Mouse (Mus musculus) hindbrain, embryonic 16.5 days (tissue): ENCODE results near the gene Mapk8ip2. TPM values are rescaled to one million over a fixed set of nuclear protein-coding genes. Genes with fewer than 3 reads are reported as not detected.

ENCODE experiments used
- ATAC-seq: fragments of 200-750 bp; cut with Nextera tagmentation; 2 replicates; pipeline ENCODE4 v1.8.0; 2017; ENCODE audit warnings: moderate TSS enrichment, moderate library complexity
- H3K27ac ChIP-seq: fragments of 300-500 bp; sonication (generic); 2 replicates; pipeline ENCODE4 v1.5.1; 2014; ENCODE audit warnings: low read depth, mild to moderate bottlenecking, control low read depth, low read length, moderate library complexity
- H3K27me3 ChIP-seq: fragments of 300-500 bp; sonication (generic); replicated peaks from 2 replicates; pipeline ENCODE4 v1.6.1; 2014; ENCODE audit warnings: low read length; ENCODE audit not compliant: control insufficient read depth, insufficient read depth
- H3K36me3 ChIP-seq: fragments of 300-500 bp; sonication (generic); 2 replicates; pipeline ENCODE4 v1.6.1; 2014; ENCODE audit warnings: mild to moderate bottlenecking, low read length, moderate library complexity, mixed read lengths; ENCODE audit not compliant: control insufficient read depth, insufficient read depth
- H3K4me1 ChIP-seq: fragments of 300-500 bp; sonication (generic); 2 replicates; pipeline ENCODE4 v1.6.1; 2014; ENCODE audit warnings: low read depth, low read length; ENCODE audit not compliant: control insufficient read depth, insufficient read depth
- H3K4me2 ChIP-seq: fragments of 300-500 bp; sonication (generic); 2 replicates; pipeline ENCODE4 v1.6.1; 2014; ENCODE audit warnings: mild to moderate bottlenecking, low read length, control low read depth, moderate library complexity
- H3K4me3 ChIP-seq: fragments of 300-500 bp; sonication (generic); 2 replicates; pipeline ENCODE4 v1.5.1; 2014; ENCODE audit warnings: mild to moderate bottlenecking, low read length, control low read depth, moderate library complexity
- H3K9ac ChIP-seq: fragments of 300-500 bp; sonication (generic); 2 replicates; pipeline ENCODE4 v1.6.1; 2014; ENCODE audit warnings: low read depth, mild to moderate bottlenecking, control low read depth, low read length, moderate library complexity
- H3K9me3 ChIP-seq: fragments of 300-500 bp; sonication (generic); 2 replicates; pipeline ENCODE4 v1.6.1; 2014; ENCODE audit warnings: mild to moderate bottlenecking, low read length, moderate library complexity; ENCODE audit not compliant: control insufficient read depth
- whole genome bisulfite sequencing: fragments of 180-500 bp; shearing (Covaris S2); extraction: QIAGEN DNeasy Blood & Tissue Kit; methylation state at CpG from one replicate; pipeline ENCODE4 v1.1.7; 2014; 5-methylcytosine and 5-hydroxymethylcytosine counted together
- polyA plus RNA-seq: library from polyadenylated mRNA; unstranded; fragments of >200 nt; fragmentation: Nextera tagmentation; extraction: Ambion mirVana; gene quantifications from 2 replicates; pipeline ENCODE4 v1.2.1, GENCODE M21; 2015

Mapk8ip2 gene
- polyA plus RNA-seq, 1 experiment from 2014 or later = 84.5 TPM

DNA sequence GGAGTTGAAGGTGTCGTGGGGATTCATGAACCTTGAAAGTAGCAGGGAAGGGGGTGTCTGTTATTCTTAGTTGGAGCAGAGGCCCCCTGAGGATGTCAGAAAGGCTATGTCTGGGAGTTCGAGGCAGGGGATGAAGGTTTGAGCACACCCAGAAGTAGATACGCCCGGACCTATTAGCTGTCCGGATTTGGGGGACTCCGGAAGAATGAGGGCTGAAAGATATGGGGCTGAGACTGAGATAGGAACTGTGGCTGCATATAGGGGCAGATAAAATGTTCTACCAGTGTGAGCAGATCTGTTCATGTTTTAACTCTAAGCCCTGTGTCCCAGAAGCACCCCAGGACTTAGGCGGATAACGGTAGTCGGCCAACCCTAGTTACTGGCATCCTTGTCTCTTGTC is 51.1 kb downstream of the Mapk8ip2 start:
- no peak overlapping the region for H3K4me3 ChIP-seq
- peaks cover 12% of the 10 kb centered on the region for H3K4me1 ChIP-seq
- no peak overlapping the region for H3K9ac ChIP-seq
- H3K9me3 ChIP-seq = no peaks in the 10 kb centered on the region
- 93% methylated on average over 9 of the region's 9 CpGs for WGBS
- no peaks in the 10 kb centered on the region for H3K27me3 ChIP-seq
- H3K4me2 ChIP-seq = no peak overlapping the region
- ATAC-seq = no peak
- peaks cover 30% of the 10 kb centered on the region for H3K36me3 ChIP-seq
- no peak overlapping the region for H3K27ac ChIP-seq

DNA sequence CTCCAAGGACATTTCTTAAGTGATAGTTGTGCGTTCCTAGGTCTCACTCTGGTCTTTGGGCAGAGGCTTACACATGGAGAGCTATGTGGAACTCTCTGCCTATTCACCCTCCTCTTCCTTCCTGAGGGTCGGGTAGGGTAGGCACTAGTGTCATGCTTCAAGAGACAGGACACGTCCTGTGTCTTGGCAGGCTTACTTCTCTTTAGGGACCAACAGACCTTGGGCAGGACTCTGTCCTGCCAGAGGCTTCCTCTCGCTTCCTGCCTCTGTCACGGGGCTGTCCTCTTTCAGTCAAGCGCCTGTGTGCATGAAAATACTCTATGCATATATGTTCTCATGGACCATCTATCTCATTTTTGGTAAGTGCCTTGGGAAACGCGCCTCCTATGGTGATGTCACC is 54.0 kb downstream of the Mapk8ip2 start:
- Histone ChIP-seq H3K9me3 (no peaks in the 10 kb centered on the region), H3K4me1 (no peaks in the 10 kb centered on the region), H3K27me3 (no peaks in the 10 kb centered on the region), H3K27ac (no peak overlapping the region), H3K9ac (no peak overlapping the region), H3K4me2 (no peak overlapping the region), H3K4me3 (no peak overlapping the region), H3K36me3 (peaks cover 30% of the 10 kb centered on the region)
- ATAC-seq = no peak
- 88% methylated on average over 8 of the region's 8 CpGs for WGBS

DNA sequence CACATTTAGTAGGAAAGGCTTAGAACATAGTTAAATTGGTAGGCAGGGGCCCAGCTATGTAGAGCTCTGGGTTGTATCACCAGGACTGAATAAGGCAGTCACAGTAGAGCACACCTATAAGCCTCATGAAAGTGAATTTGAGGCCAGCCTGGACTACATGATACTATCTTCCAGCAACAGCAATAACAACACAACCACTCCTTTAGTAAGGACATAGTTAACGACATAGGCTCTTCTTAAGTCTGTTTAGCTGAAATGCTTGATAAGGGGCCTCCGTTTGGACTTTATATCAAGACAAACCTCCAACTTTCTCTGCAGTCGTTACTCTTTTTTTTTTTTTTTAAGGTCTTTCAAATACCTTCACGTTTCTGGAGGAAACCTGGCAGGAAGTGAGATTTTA is 59.0 kb downstream of the Mapk8ip2 start:
- ATAC-seq = no peak
- Histone ChIP-seq H3K36me3 (peaks cover 4% of the 10 kb centered on the region), H3K4me1 (no peaks in the 10 kb centered on the region), H3K9me3 (no peaks in the 10 kb centered on the region), H3K4me2 (no peak overlapping the region), H3K27ac (no peak overlapping the region), H3K4me3 (no peak overlapping the region), H3K9ac (no peak overlapping the region), H3K27me3 (no peaks in the 10 kb centered on the region)
- WGBS = 84% methylated on average over 4 of the region's 4 CpGs

Other genes with a start within 250 kb of the Mapk8ip2 start
- 59.4 and 71.5 TPM in 2 replicates for gene Ppp6r2, start 242.4 kb upstream of the Mapk8ip2 start, polyA plus RNA-seq
- gene Sbf1, start 138.6 kb upstream of the Mapk8ip2 start, polyA plus RNA-seq = 93.2 and 102 TPM in 2 replicates
- not detected in 2 replicates for gene Adm2, start 131.2 kb upstream of the Mapk8ip2 start, polyA plus RNA-seq
- gene Miox, start 119.5 kb upstream of the Mapk8ip2 start, polyA plus RNA-seq = not detected in 2 replicates
- gene Lmf2, start 98.3 kb upstream of the Mapk8ip2 start, polyA plus RNA-seq = 33.0 and 38.5 TPM in 2 replicates
- gene Ncaph2, start 98.2 kb upstream of the Mapk8ip2 start, polyA plus RNA-seq = 115 and 122 TPM in 2 replicates
- gene Sco2, start 80.1 kb upstream of the Mapk8ip2 start, polyA plus RNA-seq = 16.7 and 20.2 TPM in 2 replicates
- 2.6 TPM in 2 replicates for gene Tymp, start 76.9 kb upstream of the Mapk8ip2 start, polyA plus RNA-seq
- 4.8 and 5.4 TPM in 2 replicates for gene Odf3b, start 74.6 kb upstream of the Mapk8ip2 start, polyA plus RNA-seq
- gene Klhdc7b, start 69.0 kb upstream of the Mapk8ip2 start, polyA plus RNA-seq = 0.08 TPM in 1 of 2 replicates, not detected in the other
- gene Syce3, start 43.4 kb upstream of the Mapk8ip2 start, polyA plus RNA-seq = not detected in 2 replicates
- 0.60 and 1.4 TPM in 2 replicates for gene Cpt1b, start 28.1 kb upstream of the Mapk8ip2 start, polyA plus RNA-seq
- gene C730034F03Rik, start 24.3 kb upstream of the Mapk8ip2 start, polyA plus RNA-seq = 5.3 and 5.9 TPM in 2 replicates
- 0.11 TPM in 1 of 2 replicates, not detected in the other for gene Gm44502, start 24.2 kb upstream of the Mapk8ip2 start, polyA plus RNA-seq
- 82.1 and 85.6 TPM in 2 replicates for gene Chkb, start 24.0 kb upstream of the Mapk8ip2 start, polyA plus RNA-seq
- 35.4 and 37.3 TPM in 2 replicates for gene Arsa, start 23.5 kb downstream of the Mapk8ip2 start, polyA plus RNA-seq
- gene Shank3, start 45.7 kb downstream of the Mapk8ip2 start, polyA plus RNA-seq = 7.7 and 8.4 TPM in 2 replicates
- gene Acr, start 114.4 kb downstream of the Mapk8ip2 start, polyA plus RNA-seq = 0.75 and 0.93 TPM in 2 replicates
- gene Rabl2, start 138.0 kb downstream of the Mapk8ip2 start, polyA plus RNA-seq = 81.8 and 91.8 TPM in 2 replicates